Mouse (Mus musculus) brain, embryonic 14.5 days (tissue): ENCODE measurements at regions not wholly inside any gene's neighbourhood (a gene's known extent, or its start where the extent isn't known, plus 50 kb on each side); places are given as distances from the start of the nearest gene placed in this dataset.

Experiments used
- CTCF ChIP-seq: fragments of 200-500 bp; IDR thresholded peaks from 2 replicates; pipeline ENCODE4 v1.5.1; 2012; ENCODE audit warnings: inconsistent platforms, mild to moderate bottlenecking, moderate library complexity, borderline replicate concordance; ENCODE audit not compliant: insufficient read depth, insufficient read length; ENCODE audit errors: extremely low read depth
- POLR2A ChIP-seq: fragments of 200-500 bp; IDR thresholded peaks from 2 replicates; pipeline ENCODE4 v1.6.1; 2012; ENCODE audit warnings: mild to moderate bottlenecking, inconsistent platforms, borderline replicate concordance; ENCODE audit not compliant: poor library complexity, insufficient read depth, insufficient read length, severe bottlenecking; ENCODE audit errors: extremely low read depth

DNA sequence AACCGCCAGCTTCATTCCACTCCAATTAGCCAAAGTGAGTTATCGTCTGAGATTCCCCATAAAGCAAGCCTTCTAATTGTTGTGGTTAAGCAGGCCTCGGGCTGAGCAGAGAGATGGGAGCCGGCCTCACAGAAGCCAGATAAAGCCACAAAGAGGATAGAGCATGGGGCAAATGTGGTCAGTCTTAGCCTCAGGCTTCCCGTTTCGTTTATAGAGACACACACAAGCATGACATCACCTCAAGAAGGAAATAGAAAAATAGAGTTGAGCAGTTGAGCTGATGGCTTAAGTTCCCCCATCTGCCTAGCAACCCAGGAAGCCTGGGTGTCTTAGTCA is 125.5 kb downstream of the Ets2 start:
- TF ChIP-seq CTCF (no peak), POLR2A (no peak)
